Mouse (Mus musculus) CH12.LX (cell line): Measurements from ENCODE around the gene Amh.

ENCODE experiments used
- CTCF ChIP-seq, 2 experiments: IDR thresholded peaks in 1 of 2; conservative IDR thresholded peaks in 1 of 2; 2 replicates each; pipeline ENCODE4 v1.5.1; 2011 to 2012; ENCODE audit warnings: low read depth in 2 of 2, low read length in 2 of 2, improper control_type of control experiment in 1 of 2, inconsistent platforms in 1 of 2, mild to moderate bottlenecking in 1 of 2, moderate library complexity in 1 of 2
- ETS1 ChIP-seq: conservative IDR thresholded peaks from 2 replicates; pipeline ENCODE4 v1.6.1; 2012; ENCODE audit warnings: low read depth, mild to moderate bottlenecking, inconsistent platforms, low read length, improper control_type of control experiment, moderate library complexity
- MAFK ChIP-seq: IDR thresholded peaks from 2 replicates; pipeline ENCODE4 v1.6.1; 2011; ENCODE audit warnings: low read length, improper control_type of control experiment; ENCODE audit not compliant: insufficient replicate concordance
- RAD21 ChIP-seq: IDR thresholded peaks from 2 replicates; pipeline ENCODE4 v1.6.1; 2011; ENCODE audit warnings: low read depth, mild to moderate bottlenecking, low read length, improper control_type of control experiment, moderate library complexity
- SIN3A ChIP-seq: IDR thresholded peaks from 2 replicates; pipeline ENCODE4 v1.6.1; 2012; ENCODE audit warnings: low read length, improper control_type of control experiment, inconsistent platforms
- TCF12 ChIP-seq: IDR thresholded peaks from 2 replicates; pipeline ENCODE4 v1.6.1; 2014; ENCODE audit warnings: low read depth, mild to moderate bottlenecking, inconsistent platforms, low read length, improper control_type of control experiment
- ZNF384 ChIP-seq: IDR thresholded peaks from 2 replicates; pipeline ENCODE4 v1.6.1; 2012; ENCODE audit warnings: low read depth, low read length, improper control_type of control experiment, inconsistent platforms

GRCm38 (mm10) chr10:80779565-80779964 lies 25.5 kb upstream of the Amh start:
- no peak for TF ChIP-seq TCF12
- no peak for TF ChIP-seq ETS1
- TF ChIP-seq ZNF384: no peak
- no peak for TF ChIP-seq CTCF (conservative IDR thresholded peaks at IDR 0.05 in 1 of 2, IDR thresholded peaks at IDR 0.05 in 1 of 2; ENCODE audit: low read depth in 2 of 2, low read length in 2 of 2)
- TF ChIP-seq RAD21: no peak
- TF ChIP-seq SIN3A: no peak
- no peak for TF ChIP-seq MAFK
